Mouse (Mus musculus) small intestine, adult 2 months (tissue): ENCODE data around the gene Spata32.

Experiments used
- CTCF ChIP-seq: fragments of 200-500 bp; IDR thresholded peaks from 2 replicates; pipeline ENCODE4 v1.5.1; 2012; ENCODE audit warnings: low read depth, mild to moderate bottlenecking, control low read depth, inconsistent platforms, low read length, moderate library complexity, mixed read lengths; ENCODE audit not compliant: insufficient replicate concordance, insufficient read length; ENCODE audit errors: extremely low read depth
- POLR2A ChIP-seq: fragments of 200-500 bp; IDR thresholded peaks from 2 replicates; pipeline ENCODE4 v1.6.1; 2012; ENCODE audit warnings: low read depth, mild to moderate bottlenecking, control low read depth, inconsistent platforms, low read length, moderate library complexity

DNA sequence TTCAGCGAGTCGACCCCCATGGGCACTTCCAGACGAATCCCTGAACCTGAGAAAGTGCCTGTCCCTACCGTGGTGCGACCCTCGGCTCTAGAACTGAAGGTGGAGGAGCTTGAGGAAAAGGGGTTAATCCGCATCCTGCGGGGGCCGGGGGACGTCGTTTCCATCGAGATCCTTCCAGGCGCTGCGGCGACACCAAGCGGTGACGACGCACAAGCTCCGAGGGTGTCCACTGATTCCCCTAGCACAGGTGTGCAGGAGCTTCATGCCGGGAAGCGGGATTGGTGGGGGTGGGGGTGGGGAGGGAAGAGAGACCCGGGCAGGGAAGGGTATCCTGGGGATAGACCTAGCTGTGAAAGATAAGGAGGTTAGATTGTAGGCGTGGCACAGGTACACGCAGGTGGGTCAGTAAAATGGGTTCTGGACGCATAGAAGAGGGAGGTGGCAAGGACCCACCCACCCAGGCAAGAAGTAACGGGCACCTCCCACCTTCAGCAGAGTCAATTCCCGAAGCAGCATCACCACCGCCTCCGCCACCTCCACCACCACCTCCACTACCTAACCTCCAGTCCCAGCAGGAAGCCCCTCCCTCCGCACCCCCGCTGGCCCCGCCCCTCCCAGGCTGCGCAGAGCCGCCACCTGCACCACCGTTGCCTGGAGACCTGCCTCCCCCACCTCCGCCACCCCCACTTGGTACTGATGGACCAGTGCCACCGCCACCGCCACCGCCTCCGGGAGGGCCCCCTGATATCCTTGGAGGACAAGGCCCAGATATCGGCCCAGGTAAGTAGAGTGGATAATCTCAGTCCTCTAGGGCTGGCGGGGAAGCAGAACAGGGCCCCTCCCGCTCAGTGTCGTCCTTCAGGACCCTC, 25.0 kb downstream of the Spata32 start:
- peak; percentile 29; the same call in 1 of the 2 replicates for TF ChIP-seq CTCF
- TF ChIP-seq POLR2A, result no peak
